Mouse (Mus musculus) heart, postnatal 0 days (tissue): ENCODE measurements at regions not wholly inside any gene's neighbourhood (a gene's known extent, or its start where the extent isn't known, plus 50 kb on each side); places are given as distances from the start of the nearest gene placed in this dataset.

ENCODE experiments used
- CTCF ChIP-seq: IDR thresholded peaks from 2 replicates; pipeline ENCODE4 v1.5.1; 2016; ENCODE audit warnings: antibody characterized with exemption, control low read depth, low read depth
- EP300 ChIP-seq: IDR thresholded peaks from 2 replicates; pipeline ENCODE4 v1.6.1; 2016; ENCODE audit warnings: antibody characterized with exemption, low read depth

DNA sequence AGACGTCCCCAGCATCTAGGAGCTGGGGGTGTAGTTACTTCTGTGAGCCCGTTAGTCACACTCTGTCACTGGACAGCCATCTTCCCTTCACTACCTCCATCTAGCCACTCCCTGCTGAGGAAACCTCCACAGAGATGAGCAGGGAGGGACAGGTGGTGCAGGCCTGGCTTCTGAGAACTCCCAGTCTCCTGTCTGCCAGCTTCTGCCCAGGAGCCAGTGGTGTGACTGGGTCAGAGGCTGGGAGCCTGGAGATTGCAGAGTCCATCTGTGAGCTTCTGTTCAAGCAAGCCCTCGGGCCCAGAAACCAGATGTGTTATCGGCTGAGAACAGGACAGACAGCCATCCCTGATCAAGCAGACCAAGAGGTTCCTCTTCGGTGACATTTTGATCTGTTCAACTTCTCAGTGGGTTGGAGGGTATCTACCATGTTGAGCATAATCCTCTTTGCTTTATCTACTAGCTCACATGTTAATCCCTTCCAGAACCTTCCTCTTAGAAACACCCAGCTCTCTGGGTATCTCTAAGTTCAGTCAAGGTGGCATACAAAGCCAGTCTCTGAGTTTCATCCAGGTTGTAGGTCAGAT lies 100.3 kb upstream of the Tle3 start:
- no peak for TF ChIP-seq EP300
- no peak for TF ChIP-seq CTCF
